Mouse (Mus musculus) G1E (cell line): Measurements from ENCODE around the gene Lmbr1.

Experiments used
- CTCF ChIP-seq: IDR thresholded peaks from 2 replicates; pipeline ENCODE4 v1.5.1; 2012; ENCODE audit warnings: low read depth, low read length, inconsistent platforms, mixed read lengths
- GATA1 ChIP-seq: IDR thresholded peaks from 2 replicates; pipeline ENCODE4 v1.6.1; 2012; ENCODE audit warnings: borderline replicate concordance, low read length, inconsistent platforms, mixed read lengths
- GATA2 ChIP-seq: IDR thresholded peaks from 2 replicates; pipeline ENCODE4 v1.6.1; 2012; ENCODE audit warnings: low read depth, low read length, inconsistent platforms, borderline replicate concordance
- POLR2AphosphoS5 ChIP-seq: IDR thresholded peaks from 2 replicates; pipeline ENCODE4 v1.6.1; 2012; ENCODE audit warnings: low read depth, low read length, inconsistent platforms; ENCODE audit not compliant: insufficient replicate concordance
- TAL1 ChIP-seq: conservative IDR thresholded peaks from 2 replicates; pipeline ENCODE4 v1.6.1; 2012; ENCODE audit warnings: low read depth, low read length, inconsistent platforms, mixed read lengths

GRCm38 (mm10) chr5:29251496-29251873, 126.7 kb downstream of the Lmbr1 start:
- TF ChIP-seq CTCF (no peak), TAL1 (no peak), GATA1 (no peak), GATA2 (no peak), POLR2AphosphoS5 (no peak)
